Mouse (Mus musculus) ES-Bruce4 (cell line): Measurements from ENCODE around the gene Tenm1. TPM values are rescaled to one million over a fixed set of nuclear protein-coding genes. Genes with fewer than 3 reads are reported as not detected.

Experiments
- H3K27ac ChIP-seq: 2 replicates; pipeline ENCODE4 v1.5.1; 2012; ENCODE audit warnings: low read length, inconsistent platforms; ENCODE audit not compliant: insufficient read depth
- H3K27me3 ChIP-seq: 2 replicates; pipeline ENCODE4 v1.6.1; 2012; ENCODE audit warnings: mild to moderate bottlenecking, low read length, inconsistent platforms; ENCODE audit not compliant: control insufficient read depth, poor library complexity, insufficient read depth, severe bottlenecking
- H3K36me3 ChIP-seq: 2 replicates; pipeline ENCODE4 v1.6.1; 2012; ENCODE audit warnings: inconsistent platforms, mild to moderate bottlenecking, low read length, moderate library complexity; ENCODE audit not compliant: control insufficient read depth, poor library complexity, insufficient read depth, severe bottlenecking
- H3K4me1 ChIP-seq: one replicate; pipeline ENCODE4 v1.8.1; 2011; ENCODE audit warnings: low read length; ENCODE audit not compliant: control insufficient read depth, insufficient read depth
- H3K4me3 ChIP-seq: 2 replicates; pipeline ENCODE4 v1.5.1; 2011; ENCODE audit warnings: low read depth, mild to moderate bottlenecking, low read length
- H3K9ac ChIP-seq: 2 replicates; pipeline ENCODE4 v1.6.1; 2012; ENCODE audit warnings: low read depth, mild to moderate bottlenecking, inconsistent platforms; ENCODE audit not compliant: poor library complexity, severe bottlenecking
- H3K9me3 ChIP-seq: replicated peaks from 2 replicates; pipeline ENCODE4 v1.6.1; 2012; ENCODE audit warnings: mild to moderate bottlenecking, low read length, inconsistent platforms; ENCODE audit not compliant: control insufficient read depth, poor library complexity, insufficient read depth, severe bottlenecking
- CTCF ChIP-seq: IDR thresholded peaks from one replicate; pipeline ENCODE4 v1.8.1; 2011; ENCODE audit warnings: low read depth, low read length
- EP300 ChIP-seq: IDR thresholded peaks from 2 replicates; pipeline ENCODE4 v1.6.1; 2011; ENCODE audit warnings: low read depth, low read length; ENCODE audit not compliant: insufficient read depth
- POLR2A ChIP-seq: IDR thresholded peaks from one replicate; pipeline ENCODE4 v1.8.1; 2011; ENCODE audit warnings: low read length; ENCODE audit not compliant: insufficient read depth
- polyA plus RNA-seq: library from polyadenylated mRNA; stranded (reverse); fragments of >200 nt; gene quantifications from 2 replicates; pipeline ENCODE4 v1.2.4, GENCODE M21; 2011; ENCODE audit warnings: low read depth; ENCODE audit not compliant: missing spikeins, insufficient read depth, insufficient read length

The Tenm1 gene
- polyA plus RNA-seq, 1 experiment = 0.57 TPM

GRCm38 (mm10) chrX:43235844-43236243 is 193.1 kb downstream of the Tenm1 start:
- no peak overlapping the region for H3K27ac ChIP-seq
- H3K9me3 ChIP-seq = no peaks in the 10 kb centered on the region
- TF ChIP-seq POLR2A = no peak
- no peak for TF ChIP-seq EP300
- TF ChIP-seq CTCF = no peak
- H3K27me3 ChIP-seq = no peaks in the 10 kb centered on the region
- no peaks in the 10 kb centered on the region for H3K4me1 ChIP-seq
- no peak overlapping the region for H3K9ac ChIP-seq
- no peaks in the 10 kb centered on the region for H3K36me3 ChIP-seq
- no peak overlapping the region for H3K4me3 ChIP-seq

DNA sequence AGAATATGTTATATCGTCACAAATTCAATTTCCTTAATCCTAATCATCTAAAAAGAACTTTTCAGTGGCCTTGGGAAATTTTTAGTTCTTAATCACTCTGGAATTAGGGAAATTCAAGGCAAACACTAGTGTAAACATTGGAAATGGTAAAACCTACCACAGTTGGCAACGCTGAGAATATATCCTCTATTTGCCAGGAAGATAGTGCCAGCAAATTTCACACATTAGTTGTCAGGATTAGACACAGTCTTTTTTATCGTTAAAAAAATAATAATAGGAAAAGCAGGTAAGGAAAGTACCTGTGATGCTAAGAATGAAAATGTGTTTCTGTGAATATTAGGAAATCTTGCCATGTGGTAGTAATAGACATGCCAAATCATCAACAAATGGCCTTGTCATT is 223.9 kb downstream of the Tenm1 start:
- H3K27me3 ChIP-seq = no peaks in the 10 kb centered on the region
- no peaks in the 10 kb centered on the region for H3K36me3 ChIP-seq
- no peaks in the 10 kb centered on the region for H3K9me3 ChIP-seq
- H3K4me1 ChIP-seq = no peaks in the 10 kb centered on the region
- no peak for TF ChIP-seq POLR2A
- no peak for TF ChIP-seq EP300
- no peak for TF ChIP-seq CTCF
- H3K27ac ChIP-seq = no peak overlapping the region
- no peak overlapping the region for H3K9ac ChIP-seq
- H3K4me3 ChIP-seq = no peak overlapping the region

GRCm38 (mm10) chrX:43202249-43202783 is 226.6 kb downstream of the Tenm1 start:
- H3K27me3 ChIP-seq = no peaks in the 10 kb centered on the region
- no peak overlapping the region for H3K27ac ChIP-seq
- no peaks in the 10 kb centered on the region for H3K9me3 ChIP-seq
- TF ChIP-seq CTCF = no peak
- no peak for TF ChIP-seq EP300
- TF ChIP-seq POLR2A = no peak
- H3K4me1 ChIP-seq = no peaks in the 10 kb centered on the region
- H3K4me3 ChIP-seq = no peak overlapping the region
- H3K36me3 ChIP-seq = no peaks in the 10 kb centered on the region
- H3K9ac ChIP-seq = no peak overlapping the region

GRCm38 (mm10) chrX:43182975-43183374 is 246.0 kb downstream of the Tenm1 start:
- Histone ChIP-seq H3K36me3 (no peaks in the 10 kb centered on the region), H3K27me3 (no peaks in the 10 kb centered on the region), H3K4me3 (no peak overlapping the region), H3K27ac (no peak overlapping the region), H3K9me3 (no peaks in the 10 kb centered on the region), H3K4me1 (no peaks in the 10 kb centered on the region), H3K9ac (no peak overlapping the region)
- no peak for TF ChIP-seq EP300
- no peak for TF ChIP-seq POLR2A
- no peak for TF ChIP-seq CTCF

DNA sequence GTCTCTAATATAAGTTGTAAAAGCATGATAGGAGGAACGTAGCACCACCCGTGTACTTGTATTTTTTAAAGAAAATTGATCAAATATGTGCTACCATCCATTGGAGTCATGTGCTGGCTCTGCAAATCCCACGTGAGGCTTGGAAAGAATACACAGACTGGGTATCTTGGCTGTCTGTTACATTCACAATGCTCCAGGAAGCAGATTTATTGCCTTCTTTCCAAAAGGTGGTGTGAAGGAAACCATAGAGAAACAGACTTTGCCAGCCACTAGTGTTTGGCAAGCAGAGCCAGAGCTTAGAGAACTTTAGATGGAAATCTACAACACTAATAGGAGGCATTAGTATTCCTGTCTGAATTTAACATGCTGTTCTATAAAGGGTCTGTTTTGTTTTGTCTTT is 277.4 kb downstream of the Tenm1 start:
- no peaks in the 10 kb centered on the region for H3K27me3 ChIP-seq
- H3K4me1 ChIP-seq = no peaks in the 10 kb centered on the region
- H3K9ac ChIP-seq = no peak overlapping the region
- TF ChIP-seq CTCF = no peak
- no peak for TF ChIP-seq POLR2A
- TF ChIP-seq EP300 = no peak
- no peak overlapping the region for H3K4me3 ChIP-seq
- no peaks in the 10 kb centered on the region for H3K9me3 ChIP-seq
- no peaks in the 10 kb centered on the region for H3K36me3 ChIP-seq
- no peak overlapping the region for H3K27ac ChIP-seq

DNA sequence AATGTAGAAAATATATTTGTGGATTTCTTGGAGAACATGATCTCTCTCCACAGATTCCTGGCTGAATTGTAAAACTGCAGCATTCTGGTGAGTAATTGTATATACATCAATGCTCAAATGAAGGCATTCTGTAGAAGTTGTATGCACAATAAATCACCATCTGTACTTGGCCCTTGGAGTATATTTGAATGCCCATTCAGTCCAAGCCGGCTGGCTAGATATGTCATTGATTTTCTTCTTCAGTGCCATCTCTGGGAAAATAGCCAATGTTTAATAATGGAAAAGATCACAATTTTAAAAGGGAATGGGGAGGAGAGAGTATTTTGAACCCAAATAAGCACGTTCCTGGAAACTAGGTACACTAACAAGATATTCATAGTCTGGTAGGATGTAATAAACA is 299.2 kb downstream of the Tenm1 start:
- Histone ChIP-seq H3K27me3 (no peaks in the 10 kb centered on the region), H3K4me1 (no peaks in the 10 kb centered on the region), H3K9ac (no peak overlapping the region), H3K36me3 (no peaks in the 10 kb centered on the region), H3K4me3 (no peak overlapping the region), H3K9me3 (no peaks in the 10 kb centered on the region), H3K27ac (no peak overlapping the region)
- TF ChIP-seq EP300 = no peak
- TF ChIP-seq POLR2A = no peak
- no peak for TF ChIP-seq CTCF
